Mouse (Mus musculus): ENCODE data around the gene Ell2. TPM values are rescaled to one million over a fixed set of nuclear protein-coding genes. Genes with fewer than 3 reads are reported as not detected.

Ell2 gene
- polyA plus RNA-seq, 1 experiment from 2014 or later: 13.7 TPM

GRCm38 (mm10) chr13:75818945-75819706 is 112.6 kb downstream of the Ell2 start:
- WGBS (ENCODE audit: insufficient replicate concordance): 81% methylated on average over 3 of the region's 3 CpGs
- no peak overlapping the region for H3K4me3 ChIP-seq (ENCODE audit: low read depth, low read length)
- H3K4me1 ChIP-seq (ENCODE audit: insufficient read depth): no peaks in the 10 kb centered on the region; the same call in 1 of the 2 replicates
- H3K36me3 ChIP-seq (replicated peaks; ENCODE audit: insufficient read depth, low read length): no peaks in the 10 kb centered on the region
- no peak for TF ChIP-seq CTCF (IDR thresholded peaks at IDR 0.05; ENCODE audit: low read depth)
- TF ChIP-seq EP300 (IDR thresholded peaks at IDR 0.05; ENCODE audit: low read depth): no peak
- no peaks in the 10 kb centered on the region for H3K27me3 ChIP-seq (ENCODE audit: insufficient read depth, low read length)
- DNase-seq (no peak), ATAC-seq (no peak)
- no peaks in the 10 kb centered on the region for H3K9me3 ChIP-seq (ENCODE audit: low read length)
- no peak overlapping the region for H3K4me2 ChIP-seq (ENCODE audit: low read depth, low read length)
- H3K9ac ChIP-seq (replicated peaks): no peak overlapping the region
- no peak overlapping the region for H3K27ac ChIP-seq (ENCODE audit: low read depth)

- H3K36me3 ChIP-seq (replicated peaks; ENCODE audit: insufficient read depth, low read length): no peaks in the 10 kb centered on the region
- H3K27me3 ChIP-seq (ENCODE audit: insufficient read depth, low read length): no peaks in the 10 kb centered on the region
- no peaks in the 10 kb centered on the region; the same call in 1 of the 2 replicates for H3K4me1 ChIP-seq (ENCODE audit: insufficient read depth)
- H3K4me2 ChIP-seq (ENCODE audit: low read depth, low read length): no peak overlapping the region
- TF ChIP-seq CTCF (IDR thresholded peaks at IDR 0.05; ENCODE audit: low read depth) (no peak), EP300 (IDR thresholded peaks at IDR 0.05; ENCODE audit: low read depth) (no peak)
- no peaks in the 10 kb centered on the region for H3K9me3 ChIP-seq (ENCODE audit: low read length)
- DNase-seq (no peak), ATAC-seq (no peak)
- H3K9ac ChIP-seq (replicated peaks): no peak overlapping the region
- no peak overlapping the region for H3K4me3 ChIP-seq (ENCODE audit: low read depth, low read length)
- no peak overlapping the region for H3K27ac ChIP-seq (ENCODE audit: low read depth)
These were observed 113.3 kb downstream of the Ell2 start for GRCm38 (mm10) chr13:75819898-75820297.

Other genes with a start within 250 kb of the Ell2 start
- gene Glrx, start 133.1 kb downstream of the Ell2 start, polyA plus RNA-seq (2015; fragmentation: Nextera tagmentation; extraction: Ambion mirVana): 114 and 116 TPM in 2 replicates
- gene Rhobtb3, start 237.2 kb downstream of the Ell2 start, polyA plus RNA-seq (2015; fragmentation: Nextera tagmentation; extraction: Ambion mirVana): 2.4 and 2.7 TPM in 2 replicates